Mouse (Mus musculus): ENCODE measurements around the gene Srp68. TPM values are rescaled to one million over a fixed set of nuclear protein-coding genes. Genes with fewer than 3 reads are reported as not detected.

Srp68 gene
- polyA plus RNA-seq, 1 experiment from 2014 or later, result 110 TPM

DNA sequence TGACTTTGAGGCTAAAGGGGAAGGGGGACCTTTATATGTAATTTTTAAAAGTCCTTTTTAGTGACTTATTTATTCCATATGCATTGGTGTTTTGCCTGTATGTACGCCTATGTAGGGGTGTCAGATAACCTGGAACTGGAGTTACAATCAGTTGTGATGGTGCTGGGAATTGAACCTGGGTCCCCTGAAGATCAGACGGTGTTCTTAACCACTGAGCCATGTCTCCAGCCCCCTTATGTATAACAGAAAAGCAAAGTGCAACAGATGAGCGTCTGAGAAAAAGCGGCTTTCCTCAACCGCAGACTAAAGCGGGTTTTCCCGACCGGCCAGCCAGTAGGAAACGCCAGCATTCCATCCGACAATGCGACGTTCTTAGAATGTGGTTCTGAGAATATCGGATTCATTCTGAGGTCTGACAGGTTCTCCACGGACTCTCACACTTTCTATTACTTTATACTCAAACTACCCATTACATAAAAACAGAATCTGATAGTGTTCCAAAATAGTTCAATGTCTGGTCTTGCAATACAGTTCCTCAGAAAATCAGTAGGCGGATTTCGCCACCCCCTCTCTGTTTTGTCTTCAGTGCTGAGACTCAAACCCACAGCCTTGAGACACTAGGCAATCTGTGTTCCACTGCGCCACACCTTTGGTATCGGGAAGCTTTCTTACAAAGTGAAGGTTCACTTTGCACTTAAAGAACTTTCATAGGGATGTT is 77.0 kb downstream of the Srp68 start:
- ATAC-seq (ENCODE audit: low FRiP score, low read depth), result no peak
- Histone ChIP-seq H3K4me3 (peak overlapping the region; percentile 56; the same call in 1 of the 2 replicates), H3K27ac (no peak overlapping the region), H3K4me1 (peaks cover 25% of the 10 kb centered on the region), H3K9ac (peak overlapping the region; percentile 86; the same call in 1 of the 2 replicates), H3K36me3 (peaks cover 7% of the 10 kb centered on the region), H3K9me3 (no peaks in the 10 kb centered on the region), H3K4me2 (replicated peaks) (peak overlapping the region; percentile 82; the same call in 1 of the 2 replicates), H3K27me3 (no peaks in the 10 kb centered on the region)
- 94% methylated on average over 18 of the region's 18 CpGs for WGBS

GRCm38 (mm10) chr11:116196336-116196735 is 77.7 kb downstream of the Srp68 start:
- Histone ChIP-seq H3K9me3 (no peaks in the 10 kb centered on the region), H3K9ac (no peak overlapping the region), H3K4me2 (replicated peaks) (no peak overlapping the region), H3K4me1 (peaks cover 25% of the 10 kb centered on the region), H3K27ac (no peak overlapping the region), H3K4me3 (no peak overlapping the region), H3K36me3 (peaks cover 12% of the 10 kb centered on the region), H3K27me3 (no peaks in the 10 kb centered on the region)
- no peak for ATAC-seq (ENCODE audit: low FRiP score, low read depth)
- WGBS, result 77% methylated on average over 3 of the region's 3 CpGs

- no peak for ATAC-seq (ENCODE audit: low FRiP score, low read depth)
- H3K27me3 ChIP-seq, result no peaks in the 10 kb centered on the region
- 0 out of 2 replicates have a peak overlapping the region, but pooled peaks have one; percentile 1 for H3K9ac ChIP-seq
- H3K9me3 ChIP-seq, result no peaks in the 10 kb centered on the region
- peaks cover 25% of the 10 kb centered on the region for H3K4me1 ChIP-seq
- WGBS, result 67% methylated on average over 5 of the region's 5 CpGs
- peaks cover 22% of the 10 kb centered on the region for H3K36me3 ChIP-seq
- no peak overlapping the region for H3K27ac ChIP-seq
- no peak overlapping the region for H3K4me2 ChIP-seq (replicated peaks)
- no peak overlapping the region for H3K4me3 ChIP-seq
Observed at GRCm38 (mm10) chr11:116195252-116195651, 78.8 kb downstream of the Srp68 start.

Other genes with a start within 250 kb of the Srp68 start
- gene H3f3b, start 246.3 kb downstream of the Srp68 start, polyA plus RNA-seq (2015; fragmentation: Nextera tagmentation; extraction: Ambion mirVana), result 2,219 and 2,483 TPM in 2 replicates
- 39.4 and 44.8 TPM in 2 replicates for gene Unk, start 243.9 kb downstream of the Srp68 start, polyA plus RNA-seq (2015; fragmentation: Nextera tagmentation; extraction: Ambion mirVana)
- 2.1 and 2.4 TPM in 2 replicates for gene Unc13d, start 196.3 kb downstream of the Srp68 start, polyA plus RNA-seq (2015; fragmentation: Nextera tagmentation; extraction: Ambion mirVana)
- 43.1 and 47.9 TPM in 2 replicates for gene Wbp2, start 187.2 kb downstream of the Srp68 start, polyA plus RNA-seq (2015; fragmentation: Nextera tagmentation; extraction: Ambion mirVana)
- 15.7 and 15.9 TPM in 2 replicates for gene Trim47, start 147.0 kb downstream of the Srp68 start, polyA plus RNA-seq (2015; fragmentation: Nextera tagmentation; extraction: Ambion mirVana)
- 2.3 and 3.2 TPM in 2 replicates for gene Trim65, start 143.1 kb downstream of the Srp68 start, polyA plus RNA-seq (2015; fragmentation: Nextera tagmentation; extraction: Ambion mirVana)
- 86.0 and 86.3 TPM in 2 replicates for gene Mrpl38, start 135.3 kb downstream of the Srp68 start, polyA plus RNA-seq (2015; fragmentation: Nextera tagmentation; extraction: Ambion mirVana)
- 48.6 and 48.9 TPM in 2 replicates for gene Fbf1, start 106.1 kb downstream of the Srp68 start, polyA plus RNA-seq (2015; fragmentation: Nextera tagmentation; extraction: Ambion mirVana)
- 63.3 and 72.1 TPM in 2 replicates for gene Ten1, start 75.4 kb downstream of the Srp68 start, polyA plus RNA-seq (2015; fragmentation: Nextera tagmentation; extraction: Ambion mirVana)
- gene Acox1, start 75.2 kb downstream of the Srp68 start, polyA plus RNA-seq (2015; fragmentation: Nextera tagmentation; extraction: Ambion mirVana), result 22.0 and 23.5 TPM in 2 replicates
- gene Evpl, start 36.1 kb downstream of the Srp68 start, polyA plus RNA-seq (2015; fragmentation: Nextera tagmentation; extraction: Ambion mirVana), result 3.3 and 4.0 TPM in 2 replicates
- 0.18 and 0.27 TPM in 2 replicates for gene Galr2, start 6.7 kb upstream of the Srp68 start, polyA plus RNA-seq (2015; fragmentation: Nextera tagmentation; extraction: Ambion mirVana)
- 76.5 and 80.2 TPM in 2 replicates for gene Exoc7, start 33.0 kb upstream of the Srp68 start, polyA plus RNA-seq (2015; fragmentation: Nextera tagmentation; extraction: Ambion mirVana)
- 0.25 and 0.37 TPM in 2 replicates for gene Foxj1, start 61.2 kb upstream of the Srp68 start, polyA plus RNA-seq (2015; fragmentation: Nextera tagmentation; extraction: Ambion mirVana)
- gene Rnf157, start 138.8 kb upstream of the Srp68 start, polyA plus RNA-seq (2015; fragmentation: Nextera tagmentation; extraction: Ambion mirVana), result 18.6 and 18.7 TPM in 2 replicates
- gene Ubald2, start 159.9 kb upstream of the Srp68 start, polyA plus RNA-seq (2015; fragmentation: Nextera tagmentation; extraction: Ambion mirVana), result 28.2 and 30.2 TPM in 2 replicates
- gene Qrich2, start 192.0 kb upstream of the Srp68 start, polyA plus RNA-seq (2015; fragmentation: Nextera tagmentation; extraction: Ambion mirVana), result 0.17 and 0.24 TPM in 2 replicates
- gene Prpsap1, start 220.0 kb upstream of the Srp68 start, polyA plus RNA-seq (2015; fragmentation: Nextera tagmentation; extraction: Ambion mirVana), result 189 and 199 TPM in 2 replicates